Mouse (Mus musculus): ENCODE results near the gene Spag7. TPM values are rescaled to one million over a fixed set of nuclear protein-coding genes. Genes with fewer than 3 reads are reported as not detected.

Spag7 gene
- polyA plus RNA-seq, 1 experiment from 2014 or later, result 161 TPM

DNA sequence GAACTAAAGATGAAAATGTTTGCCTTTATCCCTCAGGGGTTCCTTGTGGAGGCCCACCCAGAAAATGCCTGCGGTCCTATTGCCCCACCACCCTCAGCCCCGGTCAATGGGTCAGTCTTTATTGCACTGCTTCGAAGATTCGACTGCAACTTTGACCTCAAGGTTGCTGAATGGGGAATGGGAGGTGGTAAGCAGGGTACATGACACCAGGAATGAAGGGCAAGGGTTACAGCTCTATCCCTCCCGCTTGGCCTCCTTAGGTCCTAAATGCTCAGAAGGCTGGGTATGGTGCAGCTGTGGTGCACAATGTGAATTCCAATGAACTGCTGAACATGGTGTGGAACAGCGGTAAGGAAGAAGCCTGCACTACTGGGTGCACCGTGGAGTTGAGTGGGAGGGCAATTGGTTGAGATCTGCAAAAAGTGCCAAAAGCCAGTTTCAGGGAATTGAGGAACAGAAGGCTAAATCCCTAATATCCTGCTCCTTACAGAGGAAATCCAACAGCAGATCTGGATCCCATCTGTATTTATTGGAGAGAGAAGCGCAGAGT, 20.0 kb downstream of the Spag7 start:
- ATAC-seq, result no peak
- no peak overlapping the region for H3K4me2 ChIP-seq (ENCODE audit: low read length)

DNA sequence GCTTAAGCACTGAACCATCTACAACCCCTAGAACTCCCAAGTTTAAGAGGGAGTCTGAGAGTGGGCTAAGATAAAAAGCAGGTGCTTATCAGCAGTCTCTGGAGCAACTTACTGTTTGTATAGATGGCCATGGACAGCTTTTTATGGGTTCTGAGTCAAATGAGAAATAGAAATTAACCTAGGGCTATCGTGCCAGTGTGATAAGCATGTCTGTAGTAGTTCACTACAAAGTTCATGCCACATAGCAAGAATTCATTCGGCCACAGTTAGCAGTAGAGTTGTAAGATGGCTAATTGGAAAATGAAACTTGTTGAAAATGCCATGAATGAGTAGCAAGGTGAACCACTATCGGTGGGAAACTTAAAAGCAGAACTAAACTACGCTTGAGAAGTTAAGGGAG, 20.7 kb downstream of the Spag7 start:
- Histone ChIP-seq H3K9me3 (ENCODE audit: control insufficient read depth, low read length) (no peaks in the 10 kb centered on the region), H3K4me3 (ENCODE audit: low read length) (peak overlapping the region; percentile 64), H3K9ac (ENCODE audit: low read depth, low read length) (peak overlapping the region; percentile 71), H3K27me3 (replicated peaks; ENCODE audit: control insufficient read depth, insufficient read depth, low read length) (no peaks in the 10 kb centered on the region), H3K4me1 (ENCODE audit: control insufficient read depth, insufficient read depth, low read depth, low read length) (peaks cover 40% of the 10 kb centered on the region), H3K27ac (ENCODE audit: low read depth, low read length) (no peak overlapping the region), H3K36me3 (ENCODE audit: control insufficient read depth, insufficient read depth, low read length) (peaks cover 27% of the 10 kb centered on the region), H3K4me2 (ENCODE audit: low read length) (peak overlapping the region; percentile 94)
- no peak for ATAC-seq
- WGBS, result 83% methylated on average over 4 of the region's 4 CpGs

More for the DNA sequence above, 20.0 kb downstream of the Spag7 start:
- no peaks in the 10 kb centered on the region for H3K9me3 ChIP-seq (ENCODE audit: control insufficient read depth, low read length)
- H3K27ac ChIP-seq (ENCODE audit: low read depth, low read length), result no peak overlapping the region
- no peak overlapping the region for H3K4me3 ChIP-seq (ENCODE audit: low read length)
- peaks cover 40% of the 10 kb centered on the region for H3K4me1 ChIP-seq (ENCODE audit: control insufficient read depth, insufficient read depth, low read depth, low read length)
- peaks cover 26% of the 10 kb centered on the region for H3K36me3 ChIP-seq (ENCODE audit: control insufficient read depth, insufficient read depth, low read length)
- 89% methylated on average over 8 of the region's 8 CpGs for WGBS
- no peaks in the 10 kb centered on the region for H3K27me3 ChIP-seq (replicated peaks; ENCODE audit: control insufficient read depth, insufficient read depth, low read length)
- H3K9ac ChIP-seq (ENCODE audit: low read depth, low read length), result no peak overlapping the region

DNA sequence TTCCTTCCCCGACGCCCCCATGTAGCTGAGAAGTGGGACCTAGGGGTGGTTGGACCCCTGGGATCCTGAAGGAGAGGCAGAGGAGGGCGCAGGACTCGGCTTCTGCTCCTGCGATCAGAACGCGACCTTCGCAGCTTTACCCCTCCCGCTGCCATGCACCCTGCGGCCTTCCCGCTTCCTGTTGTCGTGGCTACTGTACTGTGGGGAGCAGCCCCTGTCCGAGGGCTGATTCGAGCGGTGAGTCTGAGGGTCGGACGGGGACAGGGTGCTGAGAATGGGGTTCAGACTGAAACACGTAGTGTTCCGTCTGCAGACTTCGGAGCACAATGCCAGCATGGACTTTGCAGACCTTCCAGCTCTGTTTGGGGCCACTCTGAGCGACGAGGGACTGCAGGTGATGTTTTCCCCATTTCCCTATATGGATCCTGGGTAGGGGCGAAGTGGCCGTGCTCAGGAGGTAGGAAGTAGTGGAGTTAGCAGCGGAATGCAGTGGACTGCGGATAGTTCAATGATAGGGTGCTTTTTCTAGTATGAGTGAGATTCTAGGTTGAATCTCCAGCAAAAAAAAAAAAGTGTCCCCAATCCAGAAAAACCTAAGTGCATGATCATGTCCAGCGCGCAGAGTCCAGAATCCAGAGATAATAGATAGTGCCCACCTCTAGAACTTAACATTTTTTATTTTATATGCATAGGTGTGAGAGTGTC, 21.3 kb downstream of the Spag7 start:
- peaks cover 30% of the 10 kb centered on the region for H3K36me3 ChIP-seq (ENCODE audit: control insufficient read depth, insufficient read depth, low read length)
- peaks cover 36% of the 10 kb centered on the region for H3K4me1 ChIP-seq (ENCODE audit: control insufficient read depth, insufficient read depth, low read depth, low read length)
- H3K9me3 ChIP-seq (ENCODE audit: control insufficient read depth, low read length), result no peaks in the 10 kb centered on the region
- H3K9ac ChIP-seq (ENCODE audit: low read depth, low read length), result peak overlapping the region; percentile 71
- peak overlapping the region; percentile 64 for H3K4me3 ChIP-seq (ENCODE audit: low read length)
- no peaks in the 10 kb centered on the region for H3K27me3 ChIP-seq (replicated peaks; ENCODE audit: control insufficient read depth, insufficient read depth, low read length)
- 6% methylated on average over 28 of the region's 28 CpGs for WGBS
- peak overlapping the region; percentile 94 for H3K4me2 ChIP-seq (ENCODE audit: low read length)
- 0 out of 2 replicates have a peak, but pooled peaks have one; percentile 1 for ATAC-seq
- H3K27ac ChIP-seq (ENCODE audit: low read depth, low read length), result peak overlapping the region; percentile 68

DNA sequence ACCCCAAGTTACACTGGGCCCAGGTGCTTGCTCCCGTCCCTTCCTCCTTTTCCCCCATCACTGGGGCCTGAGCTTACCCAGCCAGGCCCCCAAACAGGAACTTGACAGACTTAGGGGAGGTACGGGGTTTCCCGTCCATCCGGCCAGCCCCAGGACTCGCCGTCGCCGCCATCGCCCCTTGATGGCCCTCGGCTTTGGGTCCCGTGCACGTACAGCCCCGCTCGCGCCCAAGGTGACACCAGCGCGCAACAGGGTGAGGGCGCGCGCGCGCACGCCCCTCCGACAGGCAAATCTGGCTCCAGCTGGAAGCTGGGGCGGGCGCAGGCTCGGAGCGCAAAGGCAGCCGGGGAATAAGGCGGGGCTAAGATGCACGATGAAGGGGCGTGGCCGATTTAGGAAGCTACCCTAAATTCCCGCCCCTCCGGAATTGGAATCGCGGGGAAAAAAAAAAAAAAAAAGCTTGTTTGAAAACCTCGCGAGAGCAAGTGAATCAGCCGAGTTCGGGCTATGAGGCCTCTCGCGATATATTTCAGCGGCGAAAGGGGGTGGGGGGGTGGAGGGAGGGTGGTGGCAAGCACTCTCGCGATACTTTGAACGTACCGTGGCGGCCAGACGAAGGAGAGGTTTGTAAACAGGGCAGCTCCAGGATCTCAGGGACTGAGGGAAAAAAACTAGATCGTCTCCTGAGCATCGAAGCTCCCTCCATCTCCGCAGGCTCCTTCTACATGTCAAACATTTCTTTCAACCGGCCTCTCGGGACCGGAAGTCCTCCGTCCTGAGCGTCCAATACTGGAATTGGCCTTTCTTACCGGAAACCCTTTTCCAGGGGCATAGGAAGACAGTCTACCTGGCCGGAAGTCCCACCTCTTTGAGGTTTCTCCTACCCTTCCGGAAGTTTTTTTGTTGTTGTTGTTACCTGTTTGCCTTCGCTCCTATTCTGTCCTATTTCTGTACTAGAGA, 22.2 kb downstream of the Spag7 start, which contains the start of the genes Rnf167 and Slc25a11:
Gene Rnf167, plus strand, starts transcription at position 545 of the 960 bp plus-strand sequence.
Gene Slc25a11, minus strand, starts transcription at position 789 of the 960 bp plus-strand sequence.
- ATAC-seq, result peak; percentile 92
- under 1% methylated on average over 63 of the region's 63 CpGs for WGBS
- Histone ChIP-seq H3K4me2 (ENCODE audit: low read length) (peak within 1 kb of the TSS; percentile 94), H3K27ac (ENCODE audit: low read depth, low read length) (peak within 1 kb of the TSS; percentile 91), H3K36me3 (ENCODE audit: control insufficient read depth, insufficient read depth, low read length) (peaks cover 27% of the 10 kb centered on the region), H3K4me3 (ENCODE audit: low read length) (peak within 1 kb of the TSS; percentile 64), H3K27me3 (replicated peaks; ENCODE audit: control insufficient read depth, insufficient read depth, low read length) (no peaks in the 10 kb centered on the region), H3K9ac (ENCODE audit: low read depth, low read length) (peak within 1 kb of the TSS; percentile 85), H3K9me3 (ENCODE audit: control insufficient read depth, low read length) (no peaks in the 10 kb centered on the region), H3K4me1 (ENCODE audit: control insufficient read depth, insufficient read depth, low read depth, low read length) (peaks cover 27% of the 10 kb centered on the region)

DNA sequence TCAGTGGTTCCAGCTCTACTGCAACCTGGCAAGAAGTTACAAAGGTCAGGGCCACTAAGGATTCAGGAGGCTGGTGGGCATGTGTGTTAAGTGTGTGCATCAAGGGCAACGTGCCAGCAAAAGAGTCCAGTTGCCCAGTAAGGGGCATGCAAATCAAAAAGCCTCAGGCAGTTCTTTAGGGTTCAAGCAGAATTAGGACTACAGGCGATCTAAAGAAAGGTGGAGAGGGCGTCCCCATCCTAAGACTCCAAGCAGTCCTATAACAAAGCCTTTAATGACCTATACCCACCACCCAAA, 23.0 kb downstream of the Spag7 start:
- H3K27ac ChIP-seq (ENCODE audit: low read depth, low read length), result peak overlapping the region; percentile 91
- peaks cover 25% of the 10 kb centered on the region for H3K4me1 ChIP-seq (ENCODE audit: control insufficient read depth, insufficient read depth, low read depth, low read length)
- H3K9ac ChIP-seq (ENCODE audit: low read depth, low read length), result peak overlapping the region; percentile 85
- H3K4me2 ChIP-seq (ENCODE audit: low read length), result peak overlapping the region; percentile 64
- H3K4me3 ChIP-seq (ENCODE audit: low read length), result peak overlapping the region; percentile 64
- peaks cover 23% of the 10 kb centered on the region for H3K36me3 ChIP-seq (ENCODE audit: control insufficient read depth, insufficient read depth, low read length)
- H3K27me3 ChIP-seq (replicated peaks; ENCODE audit: control insufficient read depth, insufficient read depth, low read length), result no peaks in the 10 kb centered on the region
- 18% methylated on average over 3 of the region's 3 CpGs for WGBS
- no peak for ATAC-seq
- H3K9me3 ChIP-seq (ENCODE audit: control insufficient read depth, low read length), result no peaks in the 10 kb centered on the region

DNA sequence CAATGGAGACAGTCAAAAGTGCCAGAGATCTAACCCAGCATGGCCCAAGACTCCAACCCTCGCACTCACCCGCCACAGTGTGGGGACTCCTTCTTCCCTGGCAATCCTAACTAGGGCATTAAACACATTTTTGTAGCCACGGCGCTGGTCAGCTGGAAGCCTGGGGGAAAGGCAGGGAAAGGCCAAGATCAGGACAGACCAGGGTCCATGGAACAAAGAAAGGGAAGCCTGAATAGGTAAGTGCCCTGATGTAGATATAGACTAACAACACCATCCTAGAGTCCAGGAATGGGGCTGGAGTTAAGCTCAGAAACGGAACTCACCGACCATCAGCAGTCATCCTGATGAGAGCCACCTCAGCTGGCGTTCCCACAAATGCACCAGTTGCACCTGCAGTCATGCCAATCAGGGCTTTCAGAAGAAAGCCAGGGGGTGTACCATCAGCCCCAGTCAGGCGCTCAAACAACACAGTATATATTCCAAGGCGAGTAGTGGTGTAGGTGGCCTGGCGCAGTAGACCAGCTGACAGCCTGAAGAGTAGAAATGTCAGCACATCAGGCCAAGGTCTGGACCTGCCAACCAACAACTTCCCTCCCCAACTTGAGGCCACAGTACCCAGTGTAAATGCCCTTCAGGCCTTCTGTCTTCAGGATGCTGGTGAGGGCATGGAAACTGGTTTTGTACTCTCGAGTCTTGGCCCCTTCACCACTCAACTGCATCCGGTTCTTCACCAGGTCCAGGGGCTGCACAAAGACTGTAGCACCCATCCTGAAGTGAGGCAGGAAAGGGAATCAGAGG, 23.6 kb downstream of the Spag7 start:
- H3K4me1 ChIP-seq (ENCODE audit: control insufficient read depth, insufficient read depth, low read depth, low read length), result peaks cover 25% of the 10 kb centered on the region
- H3K36me3 ChIP-seq (ENCODE audit: control insufficient read depth, insufficient read depth, low read length), result peaks cover 19% of the 10 kb centered on the region
- H3K4me2 ChIP-seq (ENCODE audit: low read length), result peak overlapping the region; percentile 64
- H3K27ac ChIP-seq (ENCODE audit: low read depth, low read length), result no peak overlapping the region
- no peak for ATAC-seq
- H3K9ac ChIP-seq (ENCODE audit: low read depth, low read length), result peak overlapping the region; percentile 85
- WGBS, result 91% methylated on average over 12 of the region's 12 CpGs
- H3K4me3 ChIP-seq (ENCODE audit: low read length), result peak overlapping the region; percentile 64
- no peaks in the 10 kb centered on the region for H3K9me3 ChIP-seq (ENCODE audit: control insufficient read depth, low read length)
- no peaks in the 10 kb centered on the region for H3K27me3 ChIP-seq (replicated peaks; ENCODE audit: control insufficient read depth, insufficient read depth, low read length)

DNA sequence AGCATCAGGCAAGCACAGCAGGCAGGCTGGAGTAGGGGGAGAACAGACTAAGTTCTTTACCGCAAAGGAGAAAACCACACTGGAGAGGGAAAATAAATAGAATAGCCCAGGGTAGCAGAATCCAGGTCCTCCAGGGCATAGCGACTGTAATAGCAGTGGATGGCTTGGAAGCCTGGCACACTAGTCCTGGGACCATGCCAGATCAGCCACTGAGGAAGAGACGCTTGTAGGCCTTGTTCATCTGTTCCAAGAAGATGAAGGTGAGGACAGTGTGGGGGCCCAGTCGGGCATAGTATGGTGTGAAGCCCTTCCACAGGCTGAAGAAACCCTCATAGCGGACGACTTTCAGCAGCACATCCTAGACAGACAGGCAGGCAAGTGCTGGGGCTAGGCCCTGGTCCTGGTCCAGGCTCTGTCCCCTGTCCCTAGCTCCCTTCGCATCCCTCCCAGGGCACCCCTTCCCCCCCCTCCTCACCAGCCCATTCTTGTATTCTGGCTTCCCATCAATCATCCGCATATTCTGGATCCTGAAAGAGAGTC, 24.6 kb downstream of the Spag7 start:
- H3K4me2 ChIP-seq (ENCODE audit: low read length), result no peak overlapping the region

DNA sequence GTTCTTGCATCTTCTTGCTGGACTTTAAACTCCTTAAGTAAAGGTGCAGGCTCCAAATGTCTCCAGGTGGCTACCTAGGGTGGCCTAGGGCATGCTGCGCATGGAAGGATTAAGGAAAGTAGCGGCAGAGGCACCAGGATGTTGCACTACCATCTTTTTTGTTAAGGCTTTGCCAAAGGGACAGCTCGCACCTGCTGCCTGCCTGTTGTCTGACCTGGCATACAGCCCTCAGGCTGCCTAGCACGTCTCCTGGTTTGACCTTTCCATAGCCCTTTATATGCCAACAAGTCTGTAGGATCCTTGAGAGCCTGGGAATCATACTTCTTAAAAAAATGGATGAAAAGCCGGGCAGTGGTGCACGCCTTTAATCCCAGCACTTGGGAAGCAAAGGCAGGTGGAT, 26.2 kb downstream of the Spag7 start:
- 92% methylated on average over 6 of the region's 6 CpGs for WGBS
- no peaks in the 10 kb centered on the region for H3K9me3 ChIP-seq (ENCODE audit: control insufficient read depth, low read length)
- H3K4me2 ChIP-seq (ENCODE audit: low read length), result no peak overlapping the region
- no peak overlapping the region for H3K27ac ChIP-seq (ENCODE audit: low read depth, low read length)
- peaks cover 16% of the 10 kb centered on the region for H3K4me1 ChIP-seq (ENCODE audit: control insufficient read depth, insufficient read depth, low read depth, low read length)
- no peaks in the 10 kb centered on the region for H3K27me3 ChIP-seq (replicated peaks; ENCODE audit: control insufficient read depth, insufficient read depth, low read length)
- H3K9ac ChIP-seq (ENCODE audit: low read depth, low read length), result no peak overlapping the region
- H3K4me3 ChIP-seq (ENCODE audit: low read length), result no peak overlapping the region
- ATAC-seq, result no peak
- H3K36me3 ChIP-seq (ENCODE audit: control insufficient read depth, insufficient read depth, low read length), result peaks cover 10% of the 10 kb centered on the region; the same call in 1 of the 2 replicates

More for the DNA sequence above, 24.6 kb downstream of the Spag7 start:
- Histone ChIP-seq H3K27me3 (replicated peaks; ENCODE audit: control insufficient read depth, insufficient read depth, low read length) (no peaks in the 10 kb centered on the region), H3K9me3 (ENCODE audit: control insufficient read depth, low read length) (no peaks in the 10 kb centered on the region), H3K36me3 (ENCODE audit: control insufficient read depth, insufficient read depth, low read length) (peaks cover 14% of the 10 kb centered on the region), H3K4me1 (ENCODE audit: control insufficient read depth, insufficient read depth, low read depth, low read length) (peaks cover 25% of the 10 kb centered on the region), H3K4me3 (ENCODE audit: low read length) (no peak overlapping the region), H3K9ac (ENCODE audit: low read depth, low read length) (no peak overlapping the region), H3K27ac (ENCODE audit: low read depth, low read length) (no peak overlapping the region)
- 94% methylated on average over 8 of the region's 8 CpGs for WGBS
- no peak for ATAC-seq

All from hindbrain, embryonic 16.5 days (tissue).